ENCODE assay signal across 1 mouse cellular context in the genomic region with DNA sequence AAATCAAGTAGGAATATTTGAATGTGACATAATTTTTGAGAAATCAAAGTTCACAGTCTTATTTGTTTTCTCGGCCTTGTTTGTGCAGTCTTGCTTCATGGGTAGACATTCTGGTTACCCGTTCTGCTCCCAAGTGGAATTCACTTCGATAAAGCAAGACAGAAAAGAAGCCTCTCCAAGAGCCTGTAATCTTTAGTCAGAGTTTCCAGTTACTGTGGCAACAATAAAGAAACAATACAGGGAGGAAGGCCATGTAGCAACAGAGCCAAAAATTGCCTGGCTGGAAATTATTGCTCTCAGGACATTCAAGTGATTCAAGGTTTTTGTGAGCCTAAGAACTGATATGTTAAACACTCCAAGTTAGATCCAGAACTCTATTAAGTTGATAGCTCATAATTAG.
TF ChIP-seq lines count a peak whose summit lies in the region.

No protein-coding gene starts in this region.

TF ChIP-seq in CH12.LX, 34 proteins besides CTCF, POLR2A, EP300 and RAD21 (continued from another document):
- no peak for TF ChIP-seq USF2 (conservative IDR thresholded peaks at IDR 0.05; ENCODE audit: low read depth, low read length)
- TF ChIP-seq RCOR1 (conservative IDR thresholded peaks at IDR 0.05; ENCODE audit: low read depth, low read length), result no peak
- TF ChIP-seq IRF4 (IDR thresholded peaks at IDR 0.05; ENCODE audit: low read depth, low read length), result no peak
- no peak for TF ChIP-seq E2F4 (IDR thresholded peaks at IDR 0.05; ENCODE audit: insufficient replicate concordance, low read depth, low read length)
- TF ChIP-seq TBP (conservative IDR thresholded peaks at IDR 0.05; ENCODE audit: low read depth, low read length), result no peak
- TF ChIP-seq HCFC1 (IDR thresholded peaks at IDR 0.05; ENCODE audit: low read depth, low read length), result no peak
- TF ChIP-seq KAT2A (IDR thresholded peaks at IDR 0.05; ENCODE audit: insufficient replicate concordance, low read length), result no peak
- no peak for TF ChIP-seq MYC (IDR thresholded peaks at IDR 0.05; ENCODE audit: low read depth, low read length)
- TF ChIP-seq SMC3 (IDR thresholded peaks at IDR 0.05; ENCODE audit: low read depth, low read length), result no peak
- no peak for TF ChIP-seq JUND (conservative IDR thresholded peaks at IDR 0.05; ENCODE audit: low read depth, low read length)
